Mouse (Mus musculus): ENCODE data around the gene Ppp1r14c. TPM values are rescaled to one million over a fixed set of nuclear protein-coding genes. Genes with fewer than 3 reads are reported as not detected.

Gene Ppp1r14c
- 0.06 and 0.11 TPM in 2 replicates for polyA plus RNA-seq (2012; rRNA removed)

DNA sequence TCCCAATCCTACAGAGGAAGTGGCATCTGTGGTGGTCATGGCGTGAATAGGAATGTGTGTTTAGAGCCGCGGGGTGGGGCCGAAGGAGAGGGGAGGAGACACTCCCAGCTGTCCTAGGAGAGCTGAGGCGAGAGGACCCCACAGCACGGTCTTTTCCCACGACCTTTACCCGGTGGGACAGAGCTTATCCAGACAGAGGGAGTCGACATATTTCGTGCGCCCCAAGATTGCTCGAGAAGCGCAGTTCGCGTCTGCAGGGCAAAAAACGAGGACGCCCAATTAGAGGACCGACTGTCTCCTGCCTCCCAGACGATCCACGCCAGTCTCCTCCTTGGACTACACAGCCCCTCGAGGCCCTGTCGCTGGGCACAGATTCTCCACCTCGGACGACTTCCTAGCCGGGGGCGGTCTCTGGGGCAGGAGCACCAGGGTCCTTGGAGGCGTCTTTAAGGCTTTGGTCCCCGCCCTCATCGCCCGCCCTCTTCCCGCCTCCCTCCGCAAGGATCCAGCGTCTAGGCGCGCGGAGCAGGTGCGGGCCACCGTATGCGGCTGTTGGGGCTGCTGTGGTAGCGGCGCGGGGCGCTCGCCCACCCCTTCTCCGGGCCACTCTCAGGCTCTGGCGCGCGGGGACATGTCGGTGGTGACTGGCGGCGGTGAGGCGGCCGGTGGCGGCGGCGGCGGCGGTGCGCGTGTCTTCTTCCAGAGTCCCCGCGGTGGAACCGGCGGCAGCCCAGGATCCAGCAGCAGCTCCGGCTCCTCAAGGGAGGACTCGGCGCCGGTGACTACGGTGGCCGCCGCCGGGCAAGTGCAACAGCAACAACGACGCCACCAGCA is at the start of gene Ppp1r14c:
Gene Ppp1r14c, plus strand, starts transcription at position 22 of the 834 bp plus-strand sequence.

Other genes with a start within 250 kb of the Ppp1r14c start
- 0.01 and 0.02 TPM in 2 replicates for gene H60c, start 98.3 kb upstream of the Ppp1r14c start, polyA plus RNA-seq (2012; rRNA removed)
- gene Iyd, start 174.2 kb downstream of the Ppp1r14c start, polyA plus RNA-seq (2012; rRNA removed): 4.2 and 4.3 TPM in 2 replicates

Data from liver, embryonic 14 days (tissue).